Mouse (Mus musculus): ENCODE measurements around the gene Lrp5. TPM values are rescaled to one million over a fixed set of nuclear protein-coding genes. Genes with fewer than 3 reads are reported as not detected.

Lrp5 gene
- polyA plus RNA-seq, 1 experiment from 2014 or later: 3.8 TPM

DNA sequence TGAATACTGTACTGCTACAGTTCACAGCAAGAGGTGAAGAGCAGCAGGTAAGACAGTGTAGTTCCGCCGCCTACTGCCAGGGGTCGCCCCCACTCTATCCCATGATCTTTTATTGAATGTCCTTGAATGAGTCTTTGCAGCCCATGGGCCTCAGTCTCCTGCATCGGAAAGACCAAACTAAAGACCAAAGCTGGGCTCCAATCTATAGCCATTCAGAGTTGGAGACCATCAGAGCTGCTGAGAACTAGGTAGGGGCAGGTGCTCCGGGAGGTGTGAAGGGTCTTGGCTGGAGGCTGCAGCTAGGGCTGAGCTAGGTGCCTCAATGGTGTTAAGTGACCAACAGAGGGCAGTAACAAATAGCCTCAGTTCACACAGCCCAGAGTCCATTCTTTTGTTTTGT, 62.5 kb downstream of the Lrp5 start:
- ATAC-seq (ENCODE audit: insufficient read depth, low FRiP score, low TSS enrichment) (no peak), DNase-seq (ENCODE audit: low spot score) (peak; percentile 66)

GRCm38 (mm10) chr19:3623294-3623693, 63.1 kb downstream of the Lrp5 start:
- no peak overlapping the region for H3K4me2 ChIP-seq (ENCODE audit: low read depth)
- H3K4me3 ChIP-seq (ENCODE audit: low read depth, low read length): no peak overlapping the region
- H3K27ac ChIP-seq (ENCODE audit: low read depth, low read length): no peak overlapping the region
- H3K36me3 ChIP-seq (ENCODE audit: control insufficient read depth, insufficient read depth, low read length): peaks cover 18% of the 10 kb centered on the region
- WGBS: 94% methylated on average over 4 of the region's 4 CpGs
- H3K9ac ChIP-seq (ENCODE audit: low read length): no peak overlapping the region
- no peaks in the 10 kb centered on the region for H3K27me3 ChIP-seq (ENCODE audit: control insufficient read depth, insufficient read depth, low read length)
- ATAC-seq (ENCODE audit: insufficient read depth, low FRiP score, low TSS enrichment) (no peak), DNase-seq (ENCODE audit: low spot score) (no peak)
- H3K9me3 ChIP-seq (ENCODE audit: control insufficient read depth, low read length): no peaks in the 10 kb centered on the region
- H3K4me1 ChIP-seq (ENCODE audit: control insufficient read depth, insufficient read depth, low read length): no peaks in the 10 kb centered on the region

More for the DNA sequence above, 62.5 kb downstream of the Lrp5 start:
- H3K9ac ChIP-seq (ENCODE audit: low read length): no peak overlapping the region
- no peak overlapping the region for H3K27ac ChIP-seq (ENCODE audit: low read depth, low read length)
- H3K4me2 ChIP-seq (ENCODE audit: low read depth): no peak overlapping the region
- no peaks in the 10 kb centered on the region for H3K9me3 ChIP-seq (ENCODE audit: control insufficient read depth, low read length)
- no peaks in the 10 kb centered on the region for H3K4me1 ChIP-seq (ENCODE audit: control insufficient read depth, insufficient read depth, low read length)
- no peaks in the 10 kb centered on the region for H3K27me3 ChIP-seq (ENCODE audit: control insufficient read depth, insufficient read depth, low read length)
- H3K4me3 ChIP-seq (ENCODE audit: low read depth, low read length): no peak overlapping the region
- 72% methylated on average over 5 of the region's 5 CpGs for WGBS
- H3K36me3 ChIP-seq (ENCODE audit: control insufficient read depth, insufficient read depth, low read length): peaks cover 18% of the 10 kb centered on the region

DNA sequence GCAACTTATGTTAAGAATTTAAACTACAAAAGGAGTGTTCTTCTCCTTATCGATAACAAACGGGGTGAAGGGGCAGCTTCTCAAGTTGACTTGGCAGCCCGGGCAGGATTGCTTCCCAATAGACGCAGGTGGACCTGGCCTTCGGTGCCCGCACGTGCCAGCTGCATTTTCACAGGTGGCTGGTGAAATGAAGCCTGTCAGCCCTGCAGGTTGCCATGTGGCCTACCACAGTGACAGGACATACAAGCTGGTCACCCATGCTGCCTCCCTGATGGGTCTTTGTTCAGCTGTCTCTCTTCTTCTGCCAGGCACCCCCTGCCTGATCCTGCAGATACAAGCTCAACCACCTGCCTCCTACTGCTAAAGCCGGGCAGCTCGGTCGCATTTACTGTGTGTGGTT, 65.5 kb downstream of the Lrp5 start:
- no peaks in the 10 kb centered on the region for H3K9me3 ChIP-seq (ENCODE audit: control insufficient read depth, low read length)
- no peak overlapping the region for H3K4me3 ChIP-seq (ENCODE audit: low read depth, low read length)
- no peaks in the 10 kb centered on the region for H3K27me3 ChIP-seq (ENCODE audit: control insufficient read depth, insufficient read depth, low read length)
- no peak overlapping the region for H3K27ac ChIP-seq (ENCODE audit: low read depth, low read length)
- no peak for ATAC-seq (ENCODE audit: insufficient read depth, low FRiP score, low TSS enrichment)
- WGBS: 93% methylated on average over 10 of the region's 10 CpGs
- H3K4me1 ChIP-seq (ENCODE audit: control insufficient read depth, insufficient read depth, low read length): no peaks in the 10 kb centered on the region
- DNase-seq (ENCODE audit: low spot score): no peak
- H3K4me2 ChIP-seq (ENCODE audit: low read depth): no peak overlapping the region
- H3K36me3 ChIP-seq (ENCODE audit: control insufficient read depth, insufficient read depth, low read length): peaks cover 15% of the 10 kb centered on the region
- no peak overlapping the region for H3K9ac ChIP-seq (ENCODE audit: low read length)

DNA sequence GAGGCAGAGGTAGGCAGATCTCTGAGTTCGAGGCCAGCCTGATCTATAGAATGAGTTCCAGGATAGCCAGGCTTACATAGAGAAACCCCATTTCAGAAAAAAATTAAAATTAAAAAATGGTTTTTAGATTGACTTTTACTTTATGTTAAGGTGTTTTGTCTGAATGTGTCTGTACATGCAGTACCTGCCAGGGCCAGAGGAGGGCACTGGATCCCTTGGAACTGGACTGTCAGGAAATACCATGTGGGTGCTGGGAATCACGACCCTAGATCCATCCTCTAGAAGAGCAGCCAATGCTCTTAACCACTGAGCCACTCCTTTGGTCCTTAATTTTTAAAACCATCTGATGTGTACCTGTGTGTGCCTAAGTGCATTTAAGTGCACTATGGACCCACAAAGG, 67.0 kb downstream of the Lrp5 start:
- H3K4me2 ChIP-seq (ENCODE audit: low read depth): no peak overlapping the region
- no peak overlapping the region for H3K27ac ChIP-seq (ENCODE audit: low read depth, low read length)
- ATAC-seq (ENCODE audit: insufficient read depth, low FRiP score, low TSS enrichment) (no peak), DNase-seq (ENCODE audit: low spot score) (no peak)
- H3K27me3 ChIP-seq (ENCODE audit: control insufficient read depth, insufficient read depth, low read length): no peaks in the 10 kb centered on the region
- no peaks in the 10 kb centered on the region for H3K9me3 ChIP-seq (ENCODE audit: control insufficient read depth, low read length)
- H3K4me3 ChIP-seq (ENCODE audit: low read depth, low read length): no peak overlapping the region
- H3K4me1 ChIP-seq (ENCODE audit: control insufficient read depth, insufficient read depth, low read length): no peaks in the 10 kb centered on the region
- 79% methylated on average over 2 of the region's 2 CpGs for WGBS
- H3K9ac ChIP-seq (ENCODE audit: low read length): no peak overlapping the region
- peaks cover 17% of the 10 kb centered on the region for H3K36me3 ChIP-seq (ENCODE audit: control insufficient read depth, insufficient read depth, low read length)

- peaks cover 12% of the 10 kb centered on the region for H3K36me3 ChIP-seq (ENCODE audit: control insufficient read depth, insufficient read depth, low read length)
- H3K4me3 ChIP-seq (ENCODE audit: low read depth, low read length): no peak overlapping the region
- DNase-seq (ENCODE audit: low spot score) (no peak), ATAC-seq (ENCODE audit: insufficient read depth, low FRiP score, low TSS enrichment) (no peak)
- no peak overlapping the region for H3K4me2 ChIP-seq (ENCODE audit: low read depth)
- no peak overlapping the region for H3K27ac ChIP-seq (ENCODE audit: low read depth, low read length)
- H3K9ac ChIP-seq (ENCODE audit: low read length): no peak overlapping the region
- H3K9me3 ChIP-seq (ENCODE audit: control insufficient read depth, low read length): no peaks in the 10 kb centered on the region
- no peaks in the 10 kb centered on the region for H3K4me1 ChIP-seq (ENCODE audit: control insufficient read depth, insufficient read depth, low read length)
- no peaks in the 10 kb centered on the region for H3K27me3 ChIP-seq (ENCODE audit: control insufficient read depth, insufficient read depth, low read length)
- 90% methylated on average over 10 of the region's 10 CpGs for WGBS
Observed at GRCm38 (mm10) chr19:3613991-3614390, 72.4 kb downstream of the Lrp5 start.

- H3K36me3 ChIP-seq (ENCODE audit: control insufficient read depth, insufficient read depth, low read length): peaks cover 12% of the 10 kb centered on the region
- ATAC-seq (ENCODE audit: insufficient read depth, low FRiP score, low TSS enrichment): no peak
Observed at GRCm38 (mm10) chr19:3612534-3613273, 73.7 kb downstream of the Lrp5 start.

GRCm38 (mm10) chr19:3611730-3612129, 74.6 kb downstream of the Lrp5 start:
- H3K9me3 ChIP-seq (ENCODE audit: control insufficient read depth, low read length): no peaks in the 10 kb centered on the region
- DNase-seq (ENCODE audit: low spot score) (no peak), ATAC-seq (ENCODE audit: insufficient read depth, low FRiP score, low TSS enrichment) (no peak)
- WGBS: 93% methylated on average over 8 of the region's 8 CpGs
- no peak overlapping the region for H3K4me3 ChIP-seq (ENCODE audit: low read depth, low read length)
- H3K27me3 ChIP-seq (ENCODE audit: control insufficient read depth, insufficient read depth, low read length): no peaks in the 10 kb centered on the region
- H3K36me3 ChIP-seq (ENCODE audit: control insufficient read depth, insufficient read depth, low read length): peaks cover 12% of the 10 kb centered on the region
- no peaks in the 10 kb centered on the region for H3K4me1 ChIP-seq (ENCODE audit: control insufficient read depth, insufficient read depth, low read length)
- H3K27ac ChIP-seq (ENCODE audit: low read depth, low read length): no peak overlapping the region
- no peak overlapping the region for H3K9ac ChIP-seq (ENCODE audit: low read length)
- no peak overlapping the region for H3K4me2 ChIP-seq (ENCODE audit: low read depth)

More at GRCm38 (mm10) chr19:3612534-3613273, 73.7 kb downstream of the Lrp5 start:
- Histone ChIP-seq H3K27ac (ENCODE audit: low read depth, low read length) (no peak overlapping the region), H3K4me1 (ENCODE audit: control insufficient read depth, insufficient read depth, low read length) (no peaks in the 10 kb centered on the region), H3K4me2 (ENCODE audit: low read depth) (no peak overlapping the region), H3K9me3 (ENCODE audit: control insufficient read depth, low read length) (no peaks in the 10 kb centered on the region), H3K27me3 (ENCODE audit: control insufficient read depth, insufficient read depth, low read length) (no peaks in the 10 kb centered on the region), H3K9ac (ENCODE audit: low read length) (no peak overlapping the region), H3K4me3 (ENCODE audit: low read depth, low read length) (no peak overlapping the region)
- WGBS: 90% methylated on average over 4 of the region's 4 CpGs
- no peak for DNase-seq (ENCODE audit: low spot score)

DNA sequence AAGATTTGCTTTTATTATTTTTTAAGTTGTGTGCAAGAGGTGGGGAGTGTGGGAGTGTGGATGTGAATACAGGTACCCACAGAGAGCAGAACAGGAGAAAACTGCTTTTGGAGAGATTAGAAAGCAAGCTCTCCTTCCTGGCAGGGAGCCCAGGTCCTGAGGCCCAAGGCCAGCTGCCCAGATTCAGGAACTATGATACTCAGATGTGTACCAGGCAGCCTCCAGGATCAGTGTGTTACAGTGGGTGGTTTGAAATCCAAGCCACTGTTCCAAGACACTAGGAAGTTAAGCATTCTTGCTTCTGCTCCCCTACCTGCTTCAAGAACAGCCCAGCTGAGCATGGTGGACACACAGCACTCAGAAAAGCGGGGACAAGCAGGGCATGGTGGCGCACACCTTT, 75.5 kb downstream of the Lrp5 start:
- DNase-seq (ENCODE audit: low spot score) (no peak), ATAC-seq (ENCODE audit: insufficient read depth, low FRiP score, low TSS enrichment) (no peak)
- Histone ChIP-seq H3K36me3 (ENCODE audit: control insufficient read depth, insufficient read depth, low read length) (peaks cover 12% of the 10 kb centered on the region), H3K4me1 (ENCODE audit: control insufficient read depth, insufficient read depth, low read length) (no peaks in the 10 kb centered on the region), H3K4me3 (ENCODE audit: low read depth, low read length) (no peak overlapping the region), H3K27me3 (ENCODE audit: control insufficient read depth, insufficient read depth, low read length) (no peaks in the 10 kb centered on the region), H3K9ac (ENCODE audit: low read length) (no peak overlapping the region), H3K27ac (ENCODE audit: low read depth, low read length) (no peak overlapping the region), H3K4me2 (ENCODE audit: low read depth) (no peak overlapping the region), H3K9me3 (ENCODE audit: control insufficient read depth, low read length) (no peaks in the 10 kb centered on the region)
- WGBS: 95% methylated on average over 2 of the region's 2 CpGs

- Histone ChIP-seq H3K27me3 (ENCODE audit: control insufficient read depth, insufficient read depth, low read length) (no peaks in the 10 kb centered on the region), H3K9ac (ENCODE audit: low read length) (no peak overlapping the region), H3K9me3 (ENCODE audit: control insufficient read depth, low read length) (no peaks in the 10 kb centered on the region), H3K4me3 (ENCODE audit: low read depth, low read length) (no peak overlapping the region), H3K4me1 (ENCODE audit: control insufficient read depth, insufficient read depth, low read length) (no peaks in the 10 kb centered on the region), H3K4me2 (ENCODE audit: low read depth) (no peak overlapping the region), H3K27ac (ENCODE audit: low read depth, low read length) (no peak overlapping the region), H3K36me3 (ENCODE audit: control insufficient read depth, insufficient read depth, low read length) (peaks cover 12% of the 10 kb centered on the region)
- ATAC-seq (ENCODE audit: insufficient read depth, low FRiP score, low TSS enrichment): no peak
- WGBS: 95% methylated on average over 10 of the region's 10 CpGs
- no peak for DNase-seq (ENCODE audit: low spot score)
Observed at GRCm38 (mm10) chr19:3609826-3610225, 76.5 kb downstream of the Lrp5 start.
